Mouse (Mus musculus) limb, embryonic 13.5 days (tissue): ENCODE measurements at regions not wholly inside any gene's neighbourhood (a gene's known extent, or its start where the extent isn't known, plus 50 kb on each side); places are given as distances from the start of the nearest gene placed in this dataset.
A peak's percentile ranks its signal among the peaks of the same experiment; 100 is the strongest.

Experiments
- ATAC-seq: fragments of 200-750 bp; cut with Nextera tagmentation; 2 replicates; pipeline ENCODE4 v1.8.0; 2017; ENCODE audit warnings: low read depth, moderate number of reproducible peaks, moderate TSS enrichment; ENCODE audit not compliant: low FRiP score
- H3K27ac ChIP-seq: fragments of 300-500 bp; sonication (generic); 2 replicates; pipeline ENCODE4 v1.5.1; 2015; ENCODE audit warnings: inconsistent platforms, mild to moderate bottlenecking, moderate library complexity
- H3K27me3 ChIP-seq: fragments of 300-500 bp; sonication (generic); 2 replicates; pipeline ENCODE4 v1.6.1; 2015; ENCODE audit warnings: mild to moderate bottlenecking, inconsistent platforms
- H3K36me3 ChIP-seq: fragments of 300-500 bp; sonication (generic); 2 replicates; pipeline ENCODE4 v1.6.1; 2015; ENCODE audit warnings: inconsistent platforms, mild to moderate bottlenecking, moderate library complexity
- H3K4me1 ChIP-seq: fragments of 300-500 bp; sonication (generic); 2 replicates; pipeline ENCODE4 v1.6.1; 2015; ENCODE audit warnings: inconsistent platforms
- H3K4me2 ChIP-seq: fragments of 300-500 bp; sonication (generic); replicated peaks from 2 replicates; pipeline ENCODE4 v1.6.1; 2015; ENCODE audit warnings: inconsistent platforms, mild to moderate bottlenecking, moderate library complexity
- H3K4me3 ChIP-seq: fragments of 300-500 bp; sonication (generic); 2 replicates; pipeline ENCODE4 v1.5.1; 2015; ENCODE audit warnings: moderate library complexity, mild to moderate bottlenecking, inconsistent platforms
- H3K9ac ChIP-seq: fragments of 300-500 bp; sonication (generic); 2 replicates; pipeline ENCODE4 v1.6.1; 2015; ENCODE audit warnings: mild to moderate bottlenecking, inconsistent platforms
- H3K9me3 ChIP-seq: fragments of 300-500 bp; sonication (generic); 2 replicates; pipeline ENCODE4 v1.6.1; 2016; ENCODE audit warnings: inconsistent platforms
- WGBS: fragments of 180-500 bp; shearing (Covaris S2); methylation state at CpG from one replicate; pipeline ENCODE4 v1.1.7; 2015; 5-methylcytosine and 5-hydroxymethylcytosine counted together

- Histone ChIP-seq H3K27me3 (no peaks in the 10 kb centered on the region; the same call in 1 of the 2 replicates), H3K9ac (no peak overlapping the region), H3K4me1 (no peaks in the 10 kb centered on the region), H3K9me3 (no peaks in the 10 kb centered on the region), H3K27ac (no peak overlapping the region), H3K36me3 (no peaks in the 10 kb centered on the region), H3K4me2 (no peak overlapping the region), H3K4me3 (no peak overlapping the region)
- ATAC-seq = no peak
- WGBS = 90% methylated on average over 5 of the region's 5 CpGs
These were observed 258.1 kb downstream of the Enc1 start for GRCm38 (mm10) chr13:97498981-97499380.

GRCm38 (mm10) chr13:97497928-97498327 lies 257.0 kb downstream of the Enc1 start:
- no peak for ATAC-seq
- Histone ChIP-seq H3K9ac (no peak overlapping the region), H3K4me2 (no peak overlapping the region), H3K4me1 (peaks cover 10% of the 10 kb centered on the region), H3K27me3 (no peaks in the 10 kb centered on the region; the same call in 1 of the 2 replicates), H3K36me3 (no peaks in the 10 kb centered on the region), H3K27ac (no peak overlapping the region), H3K9me3 (no peaks in the 10 kb centered on the region), H3K4me3 (no peak overlapping the region)
- WGBS = 84% methylated on average over 5 of the region's 5 CpGs

- 86% methylated on average over 2 of the region's 2 CpGs for WGBS
- no peak for ATAC-seq
- H3K9ac ChIP-seq = no peak overlapping the region
These were observed 253.9 kb downstream of the Enc1 start for GRCm38 (mm10) chr13:97494770-97495169.

GRCm38 (mm10) chr13:97493836-97494235 lies 252.9 kb downstream of the Enc1 start:
- H3K27ac ChIP-seq = no peak overlapping the region
- no peaks in the 10 kb centered on the region for H3K36me3 ChIP-seq
- 59% methylated on average over 7 of the region's 7 CpGs for WGBS
- H3K4me2 ChIP-seq = no peak overlapping the region
- no peak overlapping the region for H3K4me3 ChIP-seq
- H3K27me3 ChIP-seq = peaks cover 13% of the 10 kb centered on the region
- H3K9ac ChIP-seq = no peak overlapping the region
- no peak for ATAC-seq
- peaks cover 27% of the 10 kb centered on the region for H3K4me1 ChIP-seq
- no peaks in the 10 kb centered on the region for H3K9me3 ChIP-seq

More at GRCm38 (mm10) chr13:97494770-97495169, 253.9 kb downstream of the Enc1 start:
- peaks cover 18% of the 10 kb centered on the region for H3K4me1 ChIP-seq
- H3K4me3 ChIP-seq = no peak overlapping the region
- H3K27ac ChIP-seq = no peak overlapping the region
- H3K36me3 ChIP-seq = no peaks in the 10 kb centered on the region
- H3K4me2 ChIP-seq = no peak overlapping the region
- peaks cover 10% of the 10 kb centered on the region for H3K27me3 ChIP-seq
- H3K9me3 ChIP-seq = no peaks in the 10 kb centered on the region

GRCm38 (mm10) chr13:97492958-97493735 lies 252.2 kb downstream of the Enc1 start:
- Histone ChIP-seq H3K4me2 (no peak overlapping the region), H3K4me3 (no peak overlapping the region), H3K9ac (no peak overlapping the region), H3K27ac (no peak overlapping the region), H3K9me3 (no peaks in the 10 kb centered on the region), H3K36me3 (no peaks in the 10 kb centered on the region), H3K4me1 (peaks cover 34% of the 10 kb centered on the region), H3K27me3 (peaks cover 13% of the 10 kb centered on the region)
- WGBS = 62% methylated on average over 18 of the region's 20 CpGs
- no peak; the same call in 1 of the 2 replicates for ATAC-seq

- H3K4me3 ChIP-seq = no peak overlapping the region
- H3K4me1 ChIP-seq = peaks cover 44% of the 10 kb centered on the region
- H3K27ac ChIP-seq = no peak overlapping the region
- no peaks in the 10 kb centered on the region for H3K36me3 ChIP-seq
- H3K9ac ChIP-seq = no peak overlapping the region
- no peak overlapping the region for H3K4me2 ChIP-seq
- peaks cover 13% of the 10 kb centered on the region for H3K27me3 ChIP-seq
- ATAC-seq = no peak
- H3K9me3 ChIP-seq = no peaks in the 10 kb centered on the region
- 94% methylated on average over 19 of the region's 19 CpGs for WGBS
These were observed 251.3 kb downstream of the Enc1 start for GRCm38 (mm10) chr13:97491865-97492847.

GRCm38 (mm10) chr13:97490131-97490530 lies 249.2 kb downstream of the Enc1 start:
- no peak for ATAC-seq
- 44% methylated on average over 7 of the region's 7 CpGs for WGBS
- Histone ChIP-seq H3K9me3 (no peaks in the 10 kb centered on the region), H3K9ac (no peak overlapping the region), H3K4me3 (no peak overlapping the region), H3K27ac (no peak overlapping the region), H3K4me1 (peaks cover 46% of the 10 kb centered on the region), H3K27me3 (peaks cover 16% of the 10 kb centered on the region), H3K4me2 (no peak overlapping the region), H3K36me3 (no peaks in the 10 kb centered on the region)

- H3K4me3 ChIP-seq = no peak overlapping the region
- peaks cover 48% of the 10 kb centered on the region for H3K4me1 ChIP-seq
- H3K9me3 ChIP-seq = no peaks in the 10 kb centered on the region
- H3K27ac ChIP-seq = no peak overlapping the region
- H3K9ac ChIP-seq = no peak overlapping the region
- 49% methylated on average over 4 of the region's 4 CpGs for WGBS
- no peaks in the 10 kb centered on the region for H3K36me3 ChIP-seq
- H3K27me3 ChIP-seq = peaks cover 17% of the 10 kb centered on the region
- ATAC-seq = no peak
- H3K4me2 ChIP-seq = no peak overlapping the region
These were observed 248.8 kb downstream of the Enc1 start for GRCm38 (mm10) chr13:97489721-97490120.

- Histone ChIP-seq H3K27me3 (peaks cover 20% of the 10 kb centered on the region), H3K4me1 (peaks cover 52% of the 10 kb centered on the region), H3K9ac (no peak overlapping the region), H3K36me3 (no peaks in the 10 kb centered on the region), H3K27ac (no peak overlapping the region), H3K9me3 (no peaks in the 10 kb centered on the region), H3K4me3 (no peak overlapping the region), H3K4me2 (no peak overlapping the region)
- 23% methylated on average over 5 of the region's 5 CpGs for WGBS
- ATAC-seq = no peak
These were observed 248.1 kb downstream of the Enc1 start for GRCm38 (mm10) chr13:97489029-97489428.

- H3K4me1 ChIP-seq = peaks cover 52% of the 10 kb centered on the region
- ATAC-seq = no peak
- no peak overlapping the region for H3K27ac ChIP-seq
- H3K9ac ChIP-seq = no peak overlapping the region
- H3K36me3 ChIP-seq = no peaks in the 10 kb centered on the region
- no peaks in the 10 kb centered on the region for H3K9me3 ChIP-seq
- peaks cover 20% of the 10 kb centered on the region for H3K27me3 ChIP-seq
- peak overlapping the region; percentile 51 for H3K4me2 ChIP-seq
- H3K4me3 ChIP-seq = peak overlapping the region; percentile 5; the same call in 1 of the 2 replicates
- WGBS = 27% methylated on average over 5 of the region's 5 CpGs
These were observed 247.6 kb downstream of the Enc1 start for GRCm38 (mm10) chr13:97488518-97488917.

- peak overlapping the region; percentile 51 for H3K4me2 ChIP-seq
- 17% methylated on average over 9 of the region's 9 CpGs for WGBS
These were observed 247.0 kb downstream of the Enc1 start for GRCm38 (mm10) chr13:97487746-97488473.

More at GRCm38 (mm10) chr13:97487746-97488473, 247.0 kb downstream of the Enc1 start:
- H3K4me1 ChIP-seq = peaks cover 46% of the 10 kb centered on the region
- H3K4me3 ChIP-seq = peak overlapping the region; percentile 5; the same call in 1 of the 2 replicates
- H3K9me3 ChIP-seq = no peaks in the 10 kb centered on the region
- no peak overlapping the region for H3K9ac ChIP-seq
- H3K27ac ChIP-seq = no peak overlapping the region
- H3K27me3 ChIP-seq = peaks cover 20% of the 10 kb centered on the region
- peak; percentile 54; the same call in 1 of the 2 replicates for ATAC-seq
- no peaks in the 10 kb centered on the region for H3K36me3 ChIP-seq
